Mouse (Mus musculus) heart, adult 2 months (tissue): ENCODE measurements around the gene H2afv.

ENCODE experiments used
- CTCF ChIP-seq: fragments of 200-600 bp; IDR thresholded peaks from 2 replicates; pipeline ENCODE4 v1.8.1; 2022; ENCODE audit warnings: antibody characterized with exemption, mild to moderate bottlenecking, moderate library complexity
- EP300 ChIP-seq: fragments of 200-500 bp; IDR thresholded peaks from 2 replicates; pipeline ENCODE4 v1.6.1; 2011; ENCODE audit warnings: low read depth, low read length, control low read depth; ENCODE audit not compliant: insufficient read depth
- POLR2A ChIP-seq: fragments of 200-500 bp; IDR thresholded peaks from 2 replicates; pipeline ENCODE4 v1.6.1; 2011; ENCODE audit warnings: mild to moderate bottlenecking, low read depth, low read length, control low read depth; ENCODE audit not compliant: insufficient read depth

GRCm38 (mm10) chr11:6392857-6393256 is 51.4 kb downstream of the H2afv start:
- TF ChIP-seq CTCF = no peak
- TF ChIP-seq POLR2A = no peak
- no peak for TF ChIP-seq EP300
